Mouse (Mus musculus) regulatory T cell (primary cell): ENCODE results near the gene Olfr73.
"Not testable (repeated sequence)": the region's sequence is repeated elsewhere in the genome, so short reads cannot be mapped to it uniquely, and the experiment has no call there.

Experiments used
- in situ Hi-C: fragments of 300-600 bp; cut with MboI, MseI; formaldehyde crosslinking; loops from one replicate; pipeline ENCODE4 v1.15.1; 2025; ENCODE audit warnings: high pct_unique_total_duplicates

Olfr73 gene

DNA sequence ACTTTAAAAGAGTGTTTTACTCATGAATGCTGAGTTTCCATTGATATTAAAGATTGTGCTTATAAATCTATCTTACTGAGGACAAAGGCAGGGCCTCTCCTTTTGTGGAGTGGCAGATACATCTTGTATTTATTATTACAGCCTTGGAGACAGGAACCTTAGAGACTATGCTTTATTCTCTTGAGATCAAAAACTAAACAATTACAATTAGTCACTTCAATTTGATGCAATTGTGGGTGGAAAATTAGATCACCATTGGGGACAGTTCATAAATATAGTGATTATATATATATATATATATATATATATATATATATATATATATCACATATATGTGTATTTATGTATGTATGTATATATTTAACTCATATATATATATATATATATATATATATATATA, at the start of gene Olfr73:
TSS of gene Olfr73 (minus strand) at position 101 of the 400 bp plus-strand sequence.
- in situ Hi-C loops, result no loop called here

DNA sequence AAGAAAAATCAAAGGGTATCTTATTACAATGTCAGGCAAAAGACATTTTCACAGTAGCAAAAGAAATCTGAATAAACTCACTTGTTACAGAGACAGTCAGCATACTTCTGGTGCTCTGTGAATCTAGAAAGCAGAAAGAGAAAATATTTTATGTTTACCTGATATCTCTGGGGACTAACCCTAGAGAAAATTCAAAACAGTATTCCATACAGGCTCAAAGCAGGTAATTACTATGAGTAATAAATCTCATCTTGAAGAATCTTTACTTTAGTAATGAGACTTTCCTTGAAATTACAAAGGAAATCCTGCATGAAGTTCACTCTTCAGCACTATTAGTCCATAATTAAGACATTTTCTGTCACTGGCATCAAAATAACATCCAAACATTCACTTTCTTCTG, 34.2 kb upstream of the Olfr73 start, which contains the start of gene Olfr1163:
TSS of gene Olfr1163 (minus strand) at position 101 of the 400 bp plus-strand sequence.
- in situ Hi-C loops, result no loop called here

DNA sequence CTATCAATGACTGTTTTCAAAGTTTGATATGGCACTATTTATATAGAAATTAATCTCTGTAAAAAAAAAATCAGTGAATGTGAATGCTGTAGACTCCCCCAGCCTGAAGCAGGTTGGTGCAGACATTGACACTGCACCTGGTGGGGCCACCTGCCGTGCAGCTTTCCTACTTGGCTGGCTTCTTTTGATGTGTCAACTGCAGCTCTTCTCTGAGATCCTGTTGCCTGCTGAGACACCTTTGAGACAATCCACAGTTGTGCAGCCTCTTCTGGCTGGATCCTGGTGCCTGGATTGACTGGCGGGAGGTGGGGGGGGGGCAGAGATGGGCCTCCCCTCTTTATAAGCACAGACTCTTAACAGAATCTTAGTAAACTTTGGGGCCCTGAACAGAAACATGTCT, 26.1 kb upstream of the Olfr73 start:
- in situ Hi-C loops, result no loop called here

DNA sequence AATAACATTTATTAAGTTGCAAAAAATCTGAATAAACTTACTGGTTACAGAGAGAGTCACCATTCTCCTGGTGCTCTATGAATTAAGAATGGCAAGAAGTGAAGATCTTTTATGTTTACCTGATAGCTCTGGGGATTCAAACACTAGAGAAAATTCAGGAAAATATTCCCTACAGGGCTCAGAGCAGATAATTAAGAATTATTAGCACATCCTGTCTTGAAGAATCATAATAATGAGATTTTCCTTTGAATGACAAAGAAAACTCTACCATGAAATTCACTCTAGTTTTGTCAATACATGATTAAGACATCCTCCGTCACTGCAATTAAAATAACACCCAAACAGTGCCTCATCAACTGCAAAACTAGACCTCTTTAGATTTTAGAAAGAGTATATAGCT, 13.5 kb upstream of the Olfr73 start, which contains the start of gene Olfr1162:
TSS of gene Olfr1162 (minus strand) at position 101 of the 400 bp plus-strand sequence.
- in situ Hi-C loops, result no loop called here

DNA sequence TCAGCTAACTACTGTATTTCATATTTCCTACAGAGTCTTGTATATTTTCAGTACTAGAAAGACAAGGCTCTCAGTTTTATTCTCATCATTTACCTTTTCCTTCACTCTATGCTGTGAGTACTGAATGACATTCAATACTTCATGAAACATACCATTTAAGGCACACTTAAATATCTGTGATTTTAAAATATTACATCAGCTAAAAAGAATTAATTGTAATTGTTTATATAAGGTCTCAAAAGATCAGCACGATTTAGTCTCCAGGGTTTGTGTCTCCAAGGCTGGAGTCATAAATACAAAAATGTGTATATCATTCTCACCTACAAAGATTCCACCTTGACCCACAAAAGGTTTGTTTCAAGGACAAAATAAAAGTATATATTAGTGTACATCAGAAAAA, 15.0 kb downstream of the Olfr73 start, which contains the start of gene Olfr1161:
TSS of gene Olfr1161 (plus strand) at position 301 of the 400 bp plus-strand sequence.
- in situ Hi-C loops, result not testable (repeated sequence)

DNA sequence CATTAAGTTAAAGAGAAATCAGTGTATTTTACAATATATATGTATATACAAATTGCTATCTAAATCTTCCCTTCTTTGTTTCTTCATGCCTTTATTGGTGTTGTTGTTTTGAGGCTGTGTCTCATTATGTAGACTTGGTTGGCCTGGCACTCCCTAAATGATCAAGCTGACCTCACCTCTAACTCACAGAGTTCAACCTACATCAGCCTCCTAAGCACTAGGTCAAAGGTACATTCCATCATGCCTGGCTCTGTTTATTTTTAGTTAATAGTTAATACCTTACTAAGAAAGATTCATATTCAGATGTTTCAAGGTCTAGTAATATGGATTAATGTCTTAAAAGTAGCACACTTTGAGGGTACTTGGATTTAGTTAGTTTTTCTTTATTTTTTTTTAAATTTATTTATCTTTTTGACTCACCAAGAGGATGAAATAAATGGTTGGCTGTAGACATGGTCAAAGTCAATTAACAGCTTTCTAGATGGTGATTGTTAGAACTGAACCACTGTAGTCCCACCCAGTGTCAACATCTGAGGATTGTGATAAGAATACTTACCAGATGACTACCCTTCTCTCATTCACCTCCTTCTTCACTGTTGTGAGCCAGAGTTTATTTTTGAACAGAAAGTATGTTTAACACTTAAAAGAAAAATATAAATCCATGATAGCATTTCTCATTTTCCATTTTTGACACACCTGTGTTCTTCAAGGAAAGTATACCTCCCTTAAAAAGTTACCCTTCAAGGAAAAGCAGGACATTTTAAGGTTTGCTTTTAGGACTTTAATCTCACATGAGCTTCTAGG, 29.8 kb downstream of the Olfr73 start, which contains the start of gene Olfr1160:
TSS of gene Olfr1160 (minus strand) at position 754 of the 804 bp plus-strand sequence.
- in situ Hi-C loops, result no loop called here

DNA sequence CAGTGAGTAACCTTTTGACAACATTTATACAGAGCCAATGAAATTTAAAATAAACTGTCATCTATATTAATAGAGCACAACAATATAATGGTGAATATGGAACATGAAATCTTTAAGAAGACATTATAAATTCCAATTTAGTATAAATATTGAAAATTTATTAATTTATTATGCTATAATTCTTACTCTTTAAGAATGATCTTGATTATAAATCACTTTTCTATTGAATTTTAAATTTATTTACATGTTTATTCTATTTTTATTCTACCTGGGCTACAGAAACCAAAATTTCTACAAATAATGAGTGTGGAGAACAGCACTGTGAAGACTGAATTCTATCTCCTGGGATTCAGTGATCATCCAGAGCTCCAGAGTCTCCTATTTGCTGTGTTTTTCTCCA, 47.7 kb downstream of the Olfr73 start, which contains the start of gene Olfr1158:
TSS of gene Olfr1158 (plus strand) at position 301 of the 400 bp plus-strand sequence.
- in situ Hi-C loops, result no loop called here
